Mouse (Mus musculus) kidney, postnatal 14 days (tissue): Measurements from ENCODE around the gene Jmjd1c.

Experiments used
- DNase-seq: peaks from one replicate; pipeline ENCODE4 v3.0.0; 2022; ENCODE audit warnings: mixed read lengths

The Jmjd1c gene

DNA sequence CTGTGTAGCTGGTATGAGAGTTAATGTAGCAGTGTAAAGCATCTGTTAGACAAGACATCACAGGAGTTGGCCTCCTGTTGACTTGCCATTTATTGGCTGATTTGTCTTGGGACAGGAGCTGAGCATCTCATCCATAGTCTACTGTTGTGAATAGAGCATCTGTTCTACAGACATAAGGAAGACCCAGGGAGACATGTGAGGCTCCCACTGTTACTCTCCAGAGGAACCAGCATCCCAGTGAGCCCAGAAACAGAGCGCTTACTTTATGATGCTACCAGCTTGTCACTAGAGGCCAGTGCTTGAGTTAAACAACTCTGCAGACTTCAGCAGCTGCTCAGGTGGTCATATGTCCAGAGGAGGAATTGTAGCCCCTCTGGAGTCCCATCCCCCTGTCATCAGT lies 157.2 kb downstream of the Jmjd1c start:
- no peak for DNase-seq

DNA sequence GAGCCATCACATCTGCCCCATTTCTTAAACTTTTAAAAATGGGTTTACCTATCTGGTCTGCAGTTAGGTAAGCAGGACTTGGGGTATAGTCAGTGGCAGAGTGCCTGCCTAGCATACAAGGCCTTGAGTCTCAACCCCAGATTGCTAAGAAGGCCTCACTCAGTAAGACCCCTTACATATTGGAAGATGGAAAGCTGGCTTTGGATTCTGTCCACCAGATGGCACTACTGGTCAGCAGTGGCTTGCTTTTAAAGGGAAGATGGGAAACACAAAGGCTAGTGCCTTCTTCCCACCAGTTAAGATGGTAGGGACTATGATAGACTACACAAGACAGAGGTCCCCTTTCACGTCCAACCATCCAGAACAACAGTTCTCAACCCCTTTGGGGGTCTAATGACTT lies 168.9 kb downstream of the Jmjd1c start:
- DNase-seq, result peak; percentile 70

DNA sequence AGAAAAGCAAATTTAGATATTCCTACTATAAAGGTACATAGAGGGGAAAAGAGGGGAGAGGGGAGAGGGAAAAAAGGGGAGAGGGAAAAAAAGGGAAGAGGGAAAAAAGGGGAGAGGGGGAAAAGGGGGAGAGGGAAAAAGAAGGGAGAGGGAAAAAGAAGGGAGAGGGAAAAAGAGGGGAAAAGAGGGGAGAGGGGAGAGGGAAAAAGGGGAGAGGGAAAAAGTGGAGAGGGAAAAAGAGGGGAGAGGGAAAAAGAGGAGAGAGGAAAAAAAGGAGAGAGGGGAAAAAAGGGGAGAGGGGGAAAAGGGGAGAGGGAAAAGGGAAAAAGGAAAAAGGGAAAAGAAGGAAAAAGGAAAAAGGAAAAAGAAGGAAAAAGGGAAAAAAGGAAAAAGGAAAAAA lies 180.0 kb downstream of the Jmjd1c start:
- DNase-seq, result no peak

DNA sequence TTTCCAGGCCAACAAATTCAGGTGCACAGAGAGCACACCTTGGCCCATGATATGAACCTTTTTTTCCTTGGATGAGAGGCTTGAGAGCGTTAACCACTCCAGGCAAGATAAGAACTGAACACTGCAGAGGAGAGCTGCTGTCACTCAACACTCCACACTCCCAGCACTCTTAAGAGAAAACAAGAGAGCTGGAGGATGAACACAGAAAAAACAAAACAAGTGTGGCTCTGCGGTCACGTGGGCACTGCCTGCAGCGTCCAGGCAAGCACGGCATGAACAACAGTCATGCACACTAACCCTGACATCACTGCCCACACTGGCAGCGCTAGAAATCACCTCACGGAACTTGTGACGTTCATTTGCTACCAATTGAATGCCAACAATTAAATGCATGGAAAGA lies 185.9 kb downstream of the Jmjd1c start:
- peak; percentile 33 for DNase-seq

DNA sequence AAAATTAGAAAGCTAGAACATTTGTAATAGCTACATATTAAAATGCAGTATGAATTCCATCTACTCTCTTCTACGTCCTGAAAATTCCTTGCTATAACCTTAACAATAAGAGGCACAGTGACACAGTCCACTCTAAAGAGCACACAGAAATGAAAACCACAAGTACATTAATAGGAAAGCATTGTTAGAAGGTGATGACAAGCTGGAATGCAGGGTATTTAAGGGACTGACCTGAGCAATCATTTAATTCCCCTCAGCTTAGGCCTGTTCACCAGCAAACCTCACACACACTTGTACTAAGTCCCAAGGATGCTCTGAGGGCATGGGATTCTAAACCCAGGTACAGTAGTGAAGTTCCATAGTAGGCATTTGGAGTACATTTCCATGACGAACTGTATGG lies 186.6 kb downstream of the Jmjd1c start:
- no peak for DNase-seq

DNA sequence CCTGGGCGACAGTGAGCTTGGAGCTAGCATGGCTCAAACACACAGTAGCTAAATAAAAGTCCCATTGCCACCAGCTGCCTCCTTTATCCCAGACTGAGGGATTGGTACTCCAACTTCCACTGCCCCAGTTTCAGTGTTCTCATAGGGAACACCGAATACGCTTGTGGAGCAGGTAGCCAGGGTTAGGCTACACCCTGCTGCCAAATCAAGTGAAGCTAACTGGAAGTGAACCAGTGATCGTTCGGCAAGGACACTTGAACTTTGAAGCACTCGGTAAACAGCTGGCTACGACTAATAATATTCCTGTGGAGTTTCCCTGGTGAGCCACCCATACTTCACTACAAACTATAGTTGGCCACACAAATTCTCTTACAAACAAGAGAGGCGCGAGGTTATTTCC lies 187.6 kb downstream of the Jmjd1c start:
- no peak for DNase-seq

DNA sequence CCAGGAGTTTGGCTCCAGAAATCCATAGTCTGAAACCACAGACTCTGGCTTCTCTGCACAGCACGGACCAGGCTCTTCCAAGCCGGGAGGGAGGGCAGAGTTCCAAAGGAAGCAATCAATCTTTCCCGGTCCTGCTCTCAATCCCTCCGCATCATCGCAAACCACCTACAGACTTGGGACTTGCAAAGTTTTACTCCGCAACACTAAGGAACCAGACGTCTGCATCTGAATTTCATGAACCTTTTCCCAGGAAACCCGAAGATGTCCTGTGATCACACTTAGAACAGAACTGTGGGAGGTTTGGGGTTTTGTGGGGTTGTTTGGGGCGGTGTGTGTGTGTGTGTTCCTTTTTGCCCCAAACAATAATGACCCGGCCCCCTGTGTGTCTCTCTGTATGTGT lies 188.4 kb downstream of the Jmjd1c start:
- DNase-seq, result peak; percentile 75

DNA sequence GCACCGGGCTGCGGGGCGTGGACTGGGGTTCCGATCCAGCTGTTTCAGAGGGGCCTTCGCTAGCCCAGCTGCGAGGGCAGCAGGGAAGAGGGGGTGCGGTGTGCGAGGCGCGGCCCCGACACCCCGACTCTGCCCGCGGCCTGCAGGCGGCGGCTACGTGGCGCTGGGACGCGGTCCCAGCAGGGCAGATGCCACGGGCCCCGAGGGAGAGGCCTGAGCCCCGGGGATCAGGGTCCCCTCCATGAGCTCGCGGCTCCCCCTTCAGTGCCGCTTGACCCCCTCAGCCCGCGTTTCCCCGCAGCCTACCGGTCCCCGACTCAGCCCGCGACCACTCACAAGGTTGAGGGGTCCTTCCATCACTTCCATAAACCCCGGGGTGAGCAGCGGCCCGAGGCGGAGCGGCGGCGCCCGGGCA lies 188.8 kb downstream of the Jmjd1c start:
- no peak for DNase-seq

DNA sequence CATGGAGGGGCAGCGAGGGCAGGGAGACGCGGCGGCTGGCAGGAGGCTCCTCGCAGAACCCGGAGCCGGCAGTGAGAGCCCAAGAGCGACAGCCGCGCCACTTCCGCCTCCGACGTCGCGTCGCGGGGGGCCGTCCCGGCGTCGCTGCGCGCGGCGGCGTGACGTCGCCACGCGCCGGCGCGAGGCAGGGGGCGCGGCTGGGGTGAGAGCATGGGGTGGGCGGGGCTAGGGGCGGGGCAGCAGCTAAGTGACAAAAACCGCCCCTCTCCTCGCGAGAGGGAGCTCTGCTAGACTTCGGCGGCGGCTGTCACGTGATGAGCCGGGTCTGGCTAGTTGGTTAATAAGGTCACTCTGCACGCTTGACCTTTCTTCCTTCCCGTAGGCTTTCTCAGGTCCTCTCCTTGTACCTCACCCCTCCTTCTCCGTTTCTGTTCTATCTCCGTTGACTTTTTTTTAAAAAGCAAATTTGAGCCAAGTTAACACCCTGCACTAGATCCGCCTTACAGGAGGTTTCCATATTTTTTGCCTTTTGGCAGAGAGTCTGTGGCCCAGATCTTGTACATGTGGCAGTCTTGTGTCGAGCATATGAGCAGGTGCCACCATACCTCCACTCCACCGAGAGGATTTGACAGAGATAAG lies 189.4 kb downstream of the Jmjd1c start, which contains the start of gene Nrbf2:
TSS of gene Nrbf2 (minus strand) at position 130 of the 639 bp plus-strand sequence.
- peak; percentile 95 for DNase-seq

DNA sequence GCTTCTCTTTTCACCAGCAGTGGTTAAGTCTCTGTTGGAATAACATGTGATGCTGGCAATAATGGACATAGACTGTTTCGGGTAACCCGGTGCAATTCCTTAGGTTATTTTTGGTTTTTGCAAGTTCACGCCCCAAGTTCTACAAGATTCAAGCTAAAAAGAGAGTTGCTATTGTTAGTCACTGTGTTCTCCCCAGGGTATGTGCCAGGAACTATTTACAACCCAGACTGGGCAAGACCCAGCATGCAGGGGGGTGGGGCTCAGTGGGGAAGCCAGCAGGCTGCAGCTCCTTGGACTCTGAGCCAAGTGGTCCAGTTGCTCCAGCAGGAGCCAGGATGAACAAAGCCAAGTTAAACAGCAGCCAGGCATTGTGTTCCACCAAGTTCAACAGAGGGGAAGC lies 192.0 kb downstream of the Jmjd1c start:
- peak; percentile 91 for DNase-seq

DNA sequence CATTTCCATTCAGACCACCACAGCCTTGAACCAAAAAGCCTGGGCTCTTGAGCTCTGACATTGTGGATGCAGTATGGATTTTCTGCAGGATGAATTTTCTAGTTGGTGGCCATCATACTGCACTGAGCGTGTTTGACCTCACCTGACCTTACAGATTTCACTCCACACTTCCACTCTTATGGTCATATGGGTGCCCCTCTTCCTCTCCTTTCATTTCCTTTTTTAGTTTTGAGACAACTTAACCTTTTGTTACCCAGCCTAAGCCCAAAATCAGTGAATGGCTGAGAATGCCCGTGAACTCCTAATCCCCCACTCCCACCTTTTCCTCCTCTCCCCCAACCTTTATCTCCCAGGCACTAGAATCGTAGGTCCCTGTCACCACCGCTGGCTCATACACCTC lies 194.7 kb downstream of the Jmjd1c start:
- DNase-seq, result no peak

DNA sequence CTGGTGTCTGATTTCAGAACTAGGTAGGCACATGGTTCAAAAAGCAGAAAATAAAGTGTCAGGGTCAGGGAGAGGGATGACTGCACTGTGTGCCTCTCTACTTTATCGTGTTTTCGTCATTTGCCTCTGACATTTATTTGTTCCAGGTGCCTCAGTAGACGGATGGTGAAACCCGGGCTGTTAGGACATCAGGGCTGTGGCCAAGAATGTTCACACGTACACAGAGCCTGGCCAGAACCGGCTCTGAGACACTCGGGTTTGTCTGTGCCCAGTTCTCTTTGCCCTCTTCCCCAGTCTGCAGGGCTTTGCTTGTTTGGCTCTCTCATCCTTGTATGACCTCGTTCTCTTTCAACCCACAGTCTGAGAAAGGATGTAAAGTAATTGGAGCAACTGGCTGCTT lies 195.2 kb downstream of the Jmjd1c start:
- no peak for DNase-seq

DNA sequence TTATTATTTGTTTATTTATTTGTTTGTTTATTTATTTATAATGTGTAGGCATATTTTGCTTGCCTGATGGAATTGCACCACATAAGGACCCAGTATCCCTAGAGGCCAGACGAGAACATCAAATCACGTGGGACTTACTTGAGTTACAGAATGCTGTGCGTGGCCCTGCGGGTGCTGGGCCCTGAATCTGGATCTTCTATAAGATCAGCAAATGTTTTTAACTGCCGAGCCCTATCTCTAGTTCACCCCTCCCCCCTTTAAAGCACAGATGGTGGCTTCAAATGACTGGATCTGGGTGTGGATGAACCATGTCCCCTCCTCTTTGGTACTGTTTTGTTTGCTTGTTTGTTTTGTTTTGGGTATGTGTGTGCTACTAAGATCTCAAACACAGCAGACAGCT lies 199.4 kb downstream of the Jmjd1c start:
- DNase-seq, result no peak

DNA sequence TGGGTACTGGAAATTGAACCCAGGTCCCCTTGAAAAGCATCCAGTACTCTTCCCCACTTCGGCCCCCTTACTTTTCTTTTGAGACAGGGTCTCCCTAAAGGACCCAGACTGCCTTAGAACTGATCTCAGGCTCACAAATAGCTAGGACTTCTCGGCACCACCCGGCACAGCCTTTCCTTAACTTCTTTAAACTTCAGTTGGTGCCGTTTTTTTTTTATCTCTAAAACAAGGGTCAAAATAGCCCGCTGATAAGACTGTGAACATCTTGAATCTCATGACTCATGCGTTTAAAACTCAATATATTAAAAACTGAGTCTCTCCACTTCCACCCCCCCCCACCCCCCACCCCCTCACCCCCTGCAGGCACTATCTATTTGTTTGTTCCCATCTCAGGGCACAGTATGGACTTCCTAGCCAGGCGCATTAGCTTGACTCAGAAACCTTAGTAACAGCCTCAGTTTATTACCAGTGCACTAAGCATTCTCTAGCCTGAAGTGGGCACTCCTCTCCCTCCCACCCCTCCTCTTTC lies 200.1 kb downstream of the Jmjd1c start:
- no peak for DNase-seq

DNA sequence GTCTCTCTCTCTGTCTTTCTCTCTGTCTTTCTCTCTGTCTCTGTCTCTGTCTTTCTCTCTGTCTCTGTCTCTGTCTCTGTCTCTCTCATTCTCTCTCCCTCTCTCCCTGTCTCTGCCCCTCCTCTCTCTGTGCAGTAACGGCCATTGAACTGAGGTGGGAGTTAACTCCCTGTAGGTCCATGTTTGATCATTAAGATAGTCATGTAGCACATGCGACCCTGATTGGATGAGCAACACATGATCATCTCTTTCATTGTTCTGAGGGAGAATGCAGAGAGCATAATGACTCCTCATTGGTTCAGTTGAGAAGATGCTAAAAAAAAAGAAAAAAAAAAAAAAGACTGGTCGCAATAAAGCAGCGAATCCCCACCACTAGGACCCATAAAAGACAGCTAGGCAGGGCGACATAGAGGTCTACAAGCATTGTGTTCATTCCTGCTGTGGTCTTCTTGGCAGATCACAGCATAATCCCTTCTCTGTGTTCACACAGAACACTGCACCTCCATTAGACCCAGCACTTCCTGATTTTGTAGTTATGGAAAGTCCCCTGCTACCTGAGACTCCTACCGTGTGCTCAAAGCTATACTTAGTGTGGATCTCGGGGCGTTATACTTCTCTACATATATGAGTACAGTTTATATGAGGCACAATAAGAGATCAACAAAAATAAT lies 200.7 kb downstream of the Jmjd1c start:
- DNase-seq, result no peak

DNA sequence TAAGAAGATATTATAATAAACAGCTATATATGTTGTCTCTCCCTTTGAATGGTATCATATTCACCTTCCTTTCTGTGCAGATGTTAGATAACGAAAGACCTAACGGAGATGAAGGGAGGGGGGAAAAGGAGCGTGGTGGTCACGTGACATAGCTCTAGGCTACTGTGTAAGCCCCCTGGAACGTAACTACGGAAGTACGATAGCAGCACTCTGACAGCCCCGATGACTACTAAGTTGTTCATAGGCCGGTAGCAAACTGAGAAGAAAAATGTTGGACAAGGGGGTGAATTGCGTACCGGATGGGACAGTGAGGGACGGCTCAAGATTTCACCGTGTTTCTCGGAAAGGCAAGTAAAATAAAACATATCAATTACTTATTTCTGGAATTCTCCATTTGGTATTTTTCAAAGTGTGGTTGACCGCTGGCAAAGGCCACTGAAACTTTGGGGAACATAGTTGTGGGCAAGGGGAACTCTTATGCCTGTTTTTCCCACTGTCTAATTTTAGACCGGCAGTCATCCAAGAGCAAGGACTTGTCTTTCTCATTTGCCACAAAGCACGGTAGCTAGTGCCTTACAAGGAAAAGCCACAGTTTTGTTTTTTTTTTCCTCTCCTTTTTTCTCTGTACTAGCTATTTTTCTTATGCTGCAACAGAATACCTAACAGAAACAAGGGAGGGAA lies 201.4 kb downstream of the Jmjd1c start:
- no peak for DNase-seq

DNA sequence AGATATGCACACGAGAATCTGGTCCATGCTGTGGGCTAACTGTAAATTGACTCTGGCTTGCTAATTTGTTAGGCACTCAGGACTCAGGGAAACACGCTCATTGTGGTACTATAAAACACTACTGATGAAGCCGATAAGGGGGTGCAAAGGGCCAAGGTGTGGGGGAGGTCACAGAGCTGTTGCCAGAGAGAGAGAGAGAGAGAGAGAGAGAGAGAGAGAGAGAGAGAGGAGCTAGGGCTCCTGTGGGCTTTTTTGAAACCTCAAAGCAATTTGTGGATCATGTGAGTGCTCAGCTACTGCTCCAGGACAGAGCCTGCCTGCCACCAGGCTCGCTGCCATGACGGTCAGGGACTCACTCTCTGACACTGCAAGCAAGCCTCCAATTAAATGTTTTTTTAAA lies 202.9 kb downstream of the Jmjd1c start:
- DNase-seq, result no peak

DNA sequence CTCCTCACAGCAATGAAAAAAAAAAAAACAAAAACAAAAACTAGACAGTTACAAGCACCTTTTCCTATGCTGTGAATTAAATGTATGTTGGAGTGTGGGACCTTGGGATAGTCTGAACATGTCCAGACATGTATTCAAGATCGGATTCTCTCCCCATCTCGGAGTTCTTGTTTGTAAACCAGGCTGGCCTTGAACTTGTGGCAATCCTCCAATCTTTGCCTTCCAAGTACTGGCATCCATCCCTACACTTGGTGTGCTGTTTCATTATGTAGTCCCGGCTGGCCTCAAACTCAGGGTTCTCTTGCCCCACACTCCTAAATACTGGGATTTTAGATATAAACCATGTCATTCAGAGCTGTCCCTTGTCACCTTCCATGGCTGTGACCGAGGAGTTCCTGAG lies 203.4 kb downstream of the Jmjd1c start:
- no peak for DNase-seq

DNA sequence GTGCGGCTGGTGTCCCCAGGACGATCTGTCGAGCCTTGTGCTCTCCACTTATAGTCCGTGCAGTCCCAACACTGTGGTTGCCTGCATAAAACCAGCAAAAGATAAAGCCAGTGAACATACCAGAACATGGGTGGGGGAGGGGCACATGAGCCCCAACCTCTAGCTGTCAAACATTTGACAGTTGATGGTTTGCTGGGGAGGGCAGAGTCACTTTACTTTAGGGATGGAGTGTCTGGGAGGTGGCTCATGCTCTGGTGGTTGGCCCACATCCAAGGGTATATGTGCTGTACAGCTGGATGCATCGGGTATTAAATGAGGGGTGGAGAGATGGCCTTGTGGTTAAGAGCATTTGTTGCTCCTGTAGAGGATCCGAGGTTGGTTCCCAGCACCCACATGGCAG lies 205.1 kb downstream of the Jmjd1c start:
- DNase-seq, result no peak

DNA sequence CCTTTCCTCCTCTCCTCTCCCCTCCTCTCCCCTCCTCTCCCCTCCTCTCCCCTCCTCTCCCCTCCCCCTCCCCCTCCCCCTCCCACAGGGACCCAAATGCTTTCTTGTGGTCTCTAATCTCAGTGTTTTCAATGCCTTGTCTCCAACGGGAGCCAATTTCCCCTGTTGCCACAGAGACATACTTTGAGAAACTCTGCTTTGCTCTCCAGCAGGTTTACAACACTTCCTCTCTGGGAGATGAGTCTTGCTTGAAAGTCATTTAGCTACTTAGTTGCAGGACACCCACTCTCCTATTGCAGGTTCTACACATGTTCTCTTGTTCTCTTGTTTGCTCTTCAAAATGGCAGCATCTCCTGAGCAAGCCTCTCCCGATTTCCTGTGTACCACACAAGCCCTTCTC lies 206.4 kb downstream of the Jmjd1c start:
- no peak for DNase-seq
